25 mouse cellular contexts compared by ENCODE assay signal in genomic region chr9:15772766-15773165, GRCm38 (mm10).
DNase-seq lines count a peak whose midpoint lies in the region; ATAC-seq and TF ChIP-seq lines count a peak whose summit lies in the region.
"Had no signal": no experiment of that assay in that cellular context is flagged by ENCODE, and none has a peak within 500 bp of the region (broad histone marks: within the 10 kb centered on the region; RNA-seq: fewer than 3 reads in every experiment).

No protein-coding gene starts in this region.

- WGBS in forebrain, postnatal 0 days = 83% methylated on average over 12 of the region's 12 CpGs
- 86% methylated on average over 12 of the region's 12 CpGs for WGBS in forebrain, embryonic 16.5 days
- 92% methylated on average over 12 of the region's 12 CpGs for WGBS in hindbrain, embryonic 15.5 days
- WGBS in hindbrain, embryonic 16.5 days = 94% methylated on average over 12 of the region's 12 CpGs
- whole genome bisulfite sequencing in intestine, postnatal 0 days = 88% methylated on average over 12 of the region's 12 CpGs

- H3K4me2 ChIP-seq in forebrain, postnatal 0 days (ENCODE audit: low read depth) = no peak overlapping the region
- H3K4me2 ChIP-seq in forebrain, embryonic 16.5 days (ENCODE audit: low read length) = no peak overlapping the region
- H3K4me2 ChIP-seq in hindbrain, embryonic 15.5 days = no peak overlapping the region
- no peak overlapping the region for H3K4me2 ChIP-seq in hindbrain, embryonic 16.5 days (ENCODE audit: low read length)
- H3K4me2 ChIP-seq in intestine, postnatal 0 days (replicated peaks; ENCODE audit: low read depth) = no peak overlapping the region
- H3K4me2 ChIP-seq: embryonic facial prominence, embryonic 13.5 days; forebrain, embryonic 15.5 days; liver, embryonic 12.5 days; neural tube, embryonic 13.5 days had no signal

- no peaks in the 10 kb centered on the region for H3K9me3 ChIP-seq in forebrain, postnatal 0 days (ENCODE audit: low read length)
- no peaks in the 10 kb centered on the region for H3K9me3 ChIP-seq in forebrain, embryonic 16.5 days (ENCODE audit: control insufficient read depth, low read length)
- H3K9me3 ChIP-seq in hindbrain, embryonic 15.5 days = no peaks in the 10 kb centered on the region
- no peaks in the 10 kb centered on the region for H3K9me3 ChIP-seq in hindbrain, embryonic 16.5 days (ENCODE audit: control insufficient read depth, low read length)
- H3K9me3 ChIP-seq in intestine, postnatal 0 days (ENCODE audit: control insufficient read depth) = no peaks in the 10 kb centered on the region
- H3K9me3 ChIP-seq: embryonic facial prominence, embryonic 13.5 days; forebrain, embryonic 15.5 days; liver, embryonic 12.5 days; neural tube, embryonic 13.5 days had no signal

- peak; percentile 5; the same call in 1 of the 2 replicates for ATAC-seq in forebrain, postnatal 0 days
- ATAC-seq in forebrain, embryonic 16.5 days = no peak
- ATAC-seq in hindbrain, embryonic 15.5 days (ENCODE audit: low FRiP score, low read depth) = 0 out of 2 replicates have a peak, but pooled peaks have one; percentile 23
- ATAC-seq in hindbrain, embryonic 16.5 days = no peak
- no peak for ATAC-seq in intestine, postnatal 0 days
- ATAC-seq: CD4-positive, CD25-positive, alpha-beta regulatory T cell, adult 4 months; intestine, embryonic 16.5 days; liver, embryonic 12.5 days; liver, postnatal 0 days had no signal

- H3K27ac ChIP-seq in forebrain, postnatal 0 days (ENCODE audit: low read depth, low read length) = no peak overlapping the region
- H3K27ac ChIP-seq in forebrain, embryonic 16.5 days (ENCODE audit: low read length) = no peak overlapping the region
- no peak overlapping the region for H3K27ac ChIP-seq in hindbrain, embryonic 15.5 days (replicated peaks)
- H3K27ac ChIP-seq in hindbrain, embryonic 16.5 days (ENCODE audit: low read depth, low read length) = no peak overlapping the region
- H3K27ac ChIP-seq in intestine, postnatal 0 days (ENCODE audit: low read depth, low read length) = no peak overlapping the region
- H3K27ac ChIP-seq: embryonic facial prominence, embryonic 13.5 days; forebrain, embryonic 15.5 days; heart, adult 2 months; left cerebral cortex, adult 2 months; liver, embryonic 12.5 days; neural tube, embryonic 13.5 days had no signal

- no peak overlapping the region for H3K9ac ChIP-seq in forebrain, postnatal 0 days
- H3K9ac ChIP-seq in forebrain, embryonic 16.5 days (replicated peaks; ENCODE audit: low read depth, low read length) = no peak overlapping the region
- no peak overlapping the region for H3K9ac ChIP-seq in hindbrain, embryonic 15.5 days
- no peak overlapping the region for H3K9ac ChIP-seq in hindbrain, embryonic 16.5 days (ENCODE audit: low read depth, low read length)
- H3K9ac ChIP-seq in intestine, postnatal 0 days (ENCODE audit: low read depth, low read length) = no peak overlapping the region
- H3K9ac ChIP-seq: embryonic facial prominence, embryonic 13.5 days; forebrain, embryonic 15.5 days; liver, embryonic 12.5 days; liver, postnatal 0 days; neural tube, embryonic 13.5 days had no signal

- no peak overlapping the region for H3K4me3 ChIP-seq in forebrain, postnatal 0 days (ENCODE audit: low read depth, low read length)
- H3K4me3 ChIP-seq in forebrain, embryonic 16.5 days (replicated peaks; ENCODE audit: low read length) = no peak overlapping the region
- no peak overlapping the region for H3K4me3 ChIP-seq in hindbrain, embryonic 15.5 days
- H3K4me3 ChIP-seq in hindbrain, embryonic 16.5 days (ENCODE audit: low read length) = no peak overlapping the region
- no peak overlapping the region for H3K4me3 ChIP-seq in intestine, postnatal 0 days (ENCODE audit: low read depth, low read length)
- H3K4me3 ChIP-seq: embryonic facial prominence, embryonic 13.5 days; erythroblast, embryonic 14.5 days; forebrain, embryonic 15.5 days; heart, adult 2 months; left cerebral cortex, adult 2 months; liver, embryonic 12.5 days; neural tube, embryonic 13.5 days had no signal

- no peaks in the 10 kb centered on the region for H3K27me3 ChIP-seq in forebrain, postnatal 0 days (ENCODE audit: insufficient read depth, low read length)
- H3K27me3 ChIP-seq in forebrain, embryonic 16.5 days (replicated peaks; ENCODE audit: control insufficient read depth, insufficient read depth, low read length) = no peaks in the 10 kb centered on the region
- H3K27me3 ChIP-seq in hindbrain, embryonic 15.5 days = no peaks in the 10 kb centered on the region
- H3K27me3 ChIP-seq in hindbrain, embryonic 16.5 days (replicated peaks; ENCODE audit: control insufficient read depth, insufficient read depth, low read length) = no peaks in the 10 kb centered on the region
- H3K27me3 ChIP-seq in intestine, postnatal 0 days (replicated peaks; ENCODE audit: control insufficient read depth, insufficient read depth, low read length) = no peaks in the 10 kb centered on the region
- H3K27me3 ChIP-seq: embryonic facial prominence, embryonic 13.5 days; liver, embryonic 12.5 days; neural tube, embryonic 13.5 days had no signal

- H3K4me1 ChIP-seq in forebrain, postnatal 0 days (ENCODE audit: insufficient read depth) = no peaks in the 10 kb centered on the region
- H3K4me1 ChIP-seq in forebrain, embryonic 16.5 days (replicated peaks; ENCODE audit: control insufficient read depth, insufficient read depth, low read length) = 0 out of 2 replicates have a peak, but pooled peaks cover 2% of the 10 kb centered on the region
- 0 out of 2 replicates have a peak, but pooled peaks cover 3% of the 10 kb centered on the region for H3K4me1 ChIP-seq in hindbrain, embryonic 15.5 days (replicated peaks)
- H3K4me1 ChIP-seq in hindbrain, embryonic 16.5 days (ENCODE audit: control insufficient read depth, insufficient read depth, low read depth, low read length) = no peaks in the 10 kb centered on the region
- H3K4me1 ChIP-seq in intestine, postnatal 0 days (replicated peaks; ENCODE audit: control insufficient read depth, insufficient read depth, low read length) = no peaks in the 10 kb centered on the region
- H3K4me1 ChIP-seq: embryonic facial prominence, embryonic 13.5 days; liver, embryonic 12.5 days had no signal

- DNase-seq in forebrain, postnatal 0 days = no peak
- DNase-seq in right cerebral cortex, postnatal 14 days = peak; percentile 10
- no peak for DNase-seq in right cerebral cortex, postnatal 4 days
- DNase-seq: adrenal gland, postnatal 14 days; cerebellum, adult 11 months; cerebellum, adult 9-10 months; embryo, embryonic 11 days; heart, adult 2 months; heart, postnatal 14 days; kidney, adult 9 months; liver, postnatal 0 days; lung, postnatal 36 days; thymus, postnatal 14 days had no signal

- TF ChIP-seq CTCF in forebrain, postnatal 0 days (IDR thresholded peaks at IDR 0.05; ENCODE audit: low read depth) = no peak
- no peak for TF ChIP-seq CTCF in intestine, postnatal 0 days (IDR thresholded peaks at IDR 0.05; ENCODE audit: low read depth)

- H3K36me3 ChIP-seq in forebrain, postnatal 0 days (ENCODE audit: insufficient read depth) = no peaks in the 10 kb centered on the region
- H3K36me3 ChIP-seq in forebrain, embryonic 16.5 days (ENCODE audit: control insufficient read depth, insufficient read depth) = no peaks in the 10 kb centered on the region
- H3K36me3 ChIP-seq in hindbrain, embryonic 15.5 days = no peaks in the 10 kb centered on the region
- H3K36me3 ChIP-seq in hindbrain, embryonic 16.5 days (ENCODE audit: control insufficient read depth, insufficient read depth, low read length) = no peaks in the 10 kb centered on the region
- H3K36me3 ChIP-seq in intestine, postnatal 0 days (ENCODE audit: control insufficient read depth, insufficient read depth) = no peaks in the 10 kb centered on the region
- H3K36me3 ChIP-seq: embryonic facial prominence, embryonic 13.5 days; forebrain, embryonic 15.5 days; liver, embryonic 12.5 days; neural tube, embryonic 13.5 days had no signal

Comparison
In these comparisons a context has a peak if more than half of its experiments do, and no peak if none do; other contexts are left out.
1. ATAC-seq: peak in forebrain, postnatal 0 days (single experiment) and hindbrain, embryonic 15.5 days (single experiment); none in forebrain, embryonic 16.5 days (single experiment), hindbrain, embryonic 16.5 days (single experiment) and intestine, postnatal 0 days (single experiment).